Mouse (Mus musculus): Measurements from ENCODE around the gene Slc28a1. TPM values are rescaled to one million over a fixed set of nuclear protein-coding genes. Genes with fewer than 3 reads are reported as not detected.
"Not testable (repeated sequence)": the region's sequence is repeated elsewhere in the genome, so short reads cannot be mapped to it uniquely, and the experiment has no call there.

The Slc28a1 gene
- total RNA-seq, 1 experiment from 2014 or later, result not detected

- no peak for ATAC-seq (ENCODE audit: extremely low read depth, insufficient number of reproducible peaks, low FRiP score, poor library complexity, severe bottlenecking)
These were observed 8.2 kb downstream of the Slc28a1 start for GRCm38 (mm10) chr7:81122808-81123207.

- ATAC-seq (ENCODE audit: extremely low read depth, insufficient number of reproducible peaks, low FRiP score, poor library complexity, severe bottlenecking), result no peak
These were observed 9.0 kb downstream of the Slc28a1 start for GRCm38 (mm10) chr7:81123553-81123952.

GRCm38 (mm10) chr7:81124773-81125172, 10.2 kb downstream of the Slc28a1 start:
- ATAC-seq (ENCODE audit: extremely low read depth, insufficient number of reproducible peaks, low FRiP score, poor library complexity, severe bottlenecking), result no peak

- ATAC-seq (ENCODE audit: extremely low read depth, insufficient number of reproducible peaks, low FRiP score, poor library complexity, severe bottlenecking), result no peak
These were observed 10.9 kb downstream of the Slc28a1 start for GRCm38 (mm10) chr7:81125215-81126175.

- ATAC-seq (ENCODE audit: extremely low read depth, insufficient number of reproducible peaks, low FRiP score, poor library complexity, severe bottlenecking), result no peak
These were observed 17.3 kb downstream of the Slc28a1 start for GRCm38 (mm10) chr7:81131864-81132263.

- ATAC-seq (ENCODE audit: extremely low read depth, insufficient number of reproducible peaks, low FRiP score, poor library complexity, severe bottlenecking), result no peak
These were observed 18.3 kb downstream of the Slc28a1 start for GRCm38 (mm10) chr7:81132851-81133279.

GRCm38 (mm10) chr7:81133416-81133815, 18.8 kb downstream of the Slc28a1 start:
- ATAC-seq (ENCODE audit: extremely low read depth, insufficient number of reproducible peaks, low FRiP score, poor library complexity, severe bottlenecking), result no peak

- ATAC-seq (ENCODE audit: extremely low read depth, insufficient number of reproducible peaks, low FRiP score, poor library complexity, severe bottlenecking), result no peak
These were observed 19.3 kb downstream of the Slc28a1 start for GRCm38 (mm10) chr7:81133941-81134340.

GRCm38 (mm10) chr7:81134614-81135067, 20.0 kb downstream of the Slc28a1 start:
- ATAC-seq (ENCODE audit: extremely low read depth, insufficient number of reproducible peaks, low FRiP score, poor library complexity, severe bottlenecking), result no peak

GRCm38 (mm10) chr7:81137292-81137691, 22.7 kb downstream of the Slc28a1 start:
- ATAC-seq (ENCODE audit: extremely low read depth, insufficient number of reproducible peaks, low FRiP score, poor library complexity, severe bottlenecking), result no peak

- no peak for ATAC-seq (ENCODE audit: extremely low read depth, insufficient number of reproducible peaks, low FRiP score, poor library complexity, severe bottlenecking)
These were observed 24.5 kb downstream of the Slc28a1 start for GRCm38 (mm10) chr7:81139100-81139499.

GRCm38 (mm10) chr7:81139671-81140404, 25.2 kb downstream of the Slc28a1 start:
- no peak for ATAC-seq (ENCODE audit: extremely low read depth, insufficient number of reproducible peaks, low FRiP score, poor library complexity, severe bottlenecking)

GRCm38 (mm10) chr7:81141541-81141940, 26.9 kb downstream of the Slc28a1 start:
- no peak for ATAC-seq (ENCODE audit: extremely low read depth, insufficient number of reproducible peaks, low FRiP score, poor library complexity, severe bottlenecking)

- not testable (repeated sequence) for ATAC-seq (ENCODE audit: extremely low read depth, insufficient number of reproducible peaks, low FRiP score, poor library complexity, severe bottlenecking)
These were observed 28.5 kb downstream of the Slc28a1 start for GRCm38 (mm10) chr7:81143056-81143455.

GRCm38 (mm10) chr7:81149759-81150158, 35.2 kb downstream of the Slc28a1 start:
- ATAC-seq (ENCODE audit: extremely low read depth, insufficient number of reproducible peaks, low FRiP score, poor library complexity, severe bottlenecking), result no peak

GRCm38 (mm10) chr7:81151216-81151615, 36.6 kb downstream of the Slc28a1 start:
- no peak for ATAC-seq (ENCODE audit: extremely low read depth, insufficient number of reproducible peaks, low FRiP score, poor library complexity, severe bottlenecking)

GRCm38 (mm10) chr7:81152306-81152705, 37.7 kb downstream of the Slc28a1 start:
- no peak for ATAC-seq (ENCODE audit: extremely low read depth, insufficient number of reproducible peaks, low FRiP score, poor library complexity, severe bottlenecking)

- no peak for ATAC-seq (ENCODE audit: extremely low read depth, insufficient number of reproducible peaks, low FRiP score, poor library complexity, severe bottlenecking)
These were observed 38.2 kb downstream of the Slc28a1 start for GRCm38 (mm10) chr7:81152826-81153225.

- ATAC-seq (ENCODE audit: extremely low read depth, insufficient number of reproducible peaks, low FRiP score, poor library complexity, severe bottlenecking), result no peak
These were observed 38.7 kb downstream of the Slc28a1 start for GRCm38 (mm10) chr7:81153327-81153726.

- not testable (repeated sequence) for ATAC-seq (ENCODE audit: extremely low read depth, insufficient number of reproducible peaks, low FRiP score, poor library complexity, severe bottlenecking)
These were observed 39.6 kb downstream of the Slc28a1 start for GRCm38 (mm10) chr7:81154244-81154643.

All from neutrophil, adult 5-6 weeks (primary cell).